Mouse (Mus musculus) megakaryocyte-erythroid progenitor cell, adult 5-6 weeks (primary cell): ENCODE measurements at regions not wholly inside any gene's neighbourhood (a gene's known extent, or its start where the extent isn't known, plus 50 kb on each side); places are given as distances from the start of the nearest gene placed in this dataset.

Experiments
- ATAC-seq: replicated peaks from 2 replicates; pipeline ENCODE4 v1.8.0; 2016; ENCODE audit warnings: mild to moderate bottlenecking, inconsistent platforms; ENCODE audit not compliant: severe bottlenecking, poor library complexity, low FRiP score, low TSS enrichment

DNA sequence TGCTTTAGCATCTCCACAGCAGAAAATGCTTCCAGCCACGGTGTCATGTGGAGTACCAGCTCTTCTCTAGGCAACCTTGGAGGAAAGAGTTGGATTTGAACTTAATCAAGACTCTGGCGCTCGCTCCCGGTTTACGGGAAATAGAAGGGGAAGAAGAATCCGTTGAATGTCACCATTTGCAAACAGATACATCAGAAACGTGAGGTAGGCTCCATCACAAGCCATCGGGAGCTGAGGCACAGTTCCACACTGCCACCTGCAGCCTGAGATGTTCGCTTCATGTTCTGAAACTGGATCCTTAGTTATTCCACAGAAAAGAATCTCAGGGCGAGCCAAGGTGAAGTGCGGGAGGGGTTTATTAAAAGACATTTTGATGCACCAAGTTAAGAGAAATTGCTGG lies 148.5 kb downstream of the Atp23 start:
- no peak for ATAC-seq

DNA sequence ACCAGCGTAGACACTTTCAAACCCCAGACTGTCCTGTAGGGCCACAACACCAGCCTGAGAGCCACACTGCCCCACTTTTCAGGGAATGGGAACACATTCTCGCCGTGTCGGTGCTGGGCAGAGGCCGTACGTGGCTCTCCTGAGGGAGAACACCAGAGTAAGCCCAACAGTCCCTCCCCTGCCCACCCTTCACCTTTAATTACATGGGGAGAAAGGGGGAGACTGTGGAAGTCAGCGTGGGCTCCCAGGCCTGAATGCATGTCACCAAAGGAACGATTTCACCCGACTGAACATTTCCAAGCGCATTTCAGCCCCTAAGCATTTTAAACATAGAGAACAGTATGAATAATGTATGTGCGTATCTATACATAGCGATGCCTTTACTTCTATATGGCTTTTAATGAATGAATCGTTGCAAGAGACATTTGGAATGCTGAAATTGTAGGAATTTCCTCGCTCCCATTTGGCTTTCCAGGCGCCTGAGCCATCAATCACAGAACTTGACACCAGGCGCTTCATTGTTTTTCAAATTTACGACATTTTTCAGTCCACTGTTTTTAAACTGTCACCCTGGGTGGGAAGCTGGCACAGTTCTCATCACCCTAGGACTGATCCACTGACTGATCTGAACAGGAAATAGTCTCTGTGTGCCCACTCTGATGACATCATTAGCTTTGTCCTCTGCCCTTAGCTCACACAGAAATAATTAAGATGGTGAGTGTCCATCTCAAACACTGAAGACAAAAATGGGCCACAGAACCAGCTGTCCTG lies 152.3 kb downstream of the Atp23 start:
- ATAC-seq = no peak

DNA sequence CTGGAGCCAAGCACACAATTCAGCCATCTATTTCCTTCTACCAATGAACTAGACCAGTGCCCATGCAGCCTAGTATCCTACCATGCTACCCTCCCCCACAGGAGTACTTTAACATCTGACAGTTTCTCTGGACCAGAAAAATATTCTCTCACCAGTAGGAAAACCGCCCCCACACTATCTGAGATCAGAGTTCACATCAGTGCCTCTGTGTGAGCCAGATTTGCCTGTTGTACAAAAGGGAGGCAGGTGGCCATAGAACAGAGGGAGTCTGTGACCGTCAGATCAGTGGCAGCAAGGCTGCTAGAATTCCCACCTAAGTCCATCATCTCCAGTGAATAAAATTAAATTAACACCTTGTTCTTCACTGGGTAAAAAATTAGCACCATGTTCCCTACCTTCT lies 166.5 kb downstream of the Atp23 start:
- ATAC-seq = no peak

DNA sequence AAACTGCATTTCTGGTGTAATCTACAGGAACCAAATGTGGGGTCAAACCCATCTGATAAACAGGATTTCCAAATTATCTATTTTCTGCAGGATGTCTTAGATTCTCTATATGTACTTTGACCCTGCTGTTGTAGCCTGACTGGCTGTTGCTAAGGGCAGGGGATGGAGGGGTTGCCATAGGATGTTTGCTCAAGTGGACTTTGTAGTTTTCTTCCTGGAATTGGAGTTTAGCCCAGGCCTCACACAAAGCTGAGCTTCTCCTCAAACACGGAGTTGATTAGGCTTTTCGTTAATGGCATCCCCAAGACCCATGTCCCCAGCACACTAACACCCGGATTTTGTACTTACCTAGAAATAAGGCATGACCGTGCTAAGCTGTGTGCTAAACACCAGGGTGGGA lies 173.3 kb downstream of the Atp23 start:
- ATAC-seq = no peak

DNA sequence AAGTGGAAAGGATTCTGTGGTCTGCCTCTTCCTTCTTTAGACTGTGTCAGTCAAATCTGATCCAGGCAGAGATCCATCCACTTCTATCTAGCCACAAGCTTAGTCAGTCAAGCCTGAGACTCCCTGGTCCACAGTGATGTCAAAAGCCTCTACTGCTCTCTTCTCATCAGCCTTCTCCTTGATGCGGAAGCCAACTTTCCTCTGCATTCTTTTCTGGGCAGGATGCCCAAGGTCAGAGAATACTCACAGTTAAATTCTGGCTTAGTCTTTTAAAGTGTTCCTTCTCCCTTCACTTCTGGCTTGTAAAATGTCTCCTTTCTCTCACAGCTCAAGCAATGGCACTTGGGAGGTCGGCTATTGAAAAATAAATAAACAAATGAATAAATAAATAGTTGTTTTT lies 183.2 kb downstream of the Atp23 start:
- ATAC-seq = no peak

DNA sequence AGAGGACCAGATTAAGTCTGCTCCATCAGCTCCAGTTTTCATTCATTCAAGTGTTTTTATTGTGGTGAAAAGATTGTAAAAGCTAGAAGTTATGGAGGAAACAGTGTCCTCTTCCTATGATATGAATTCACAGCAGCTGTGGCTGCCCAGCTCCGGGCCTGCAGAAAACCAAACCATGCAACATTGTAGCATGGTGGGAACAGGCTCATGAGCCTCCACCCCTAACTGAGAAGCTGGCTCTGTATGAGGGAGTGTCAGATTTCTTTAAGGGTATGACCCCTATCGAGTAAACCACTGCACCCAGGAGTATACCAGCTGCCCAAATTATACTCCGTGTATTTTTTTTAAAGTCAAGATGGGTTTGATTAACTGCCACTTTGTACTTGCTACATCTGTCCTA lies 189.4 kb downstream of the Atp23 start:
- no peak for ATAC-seq

DNA sequence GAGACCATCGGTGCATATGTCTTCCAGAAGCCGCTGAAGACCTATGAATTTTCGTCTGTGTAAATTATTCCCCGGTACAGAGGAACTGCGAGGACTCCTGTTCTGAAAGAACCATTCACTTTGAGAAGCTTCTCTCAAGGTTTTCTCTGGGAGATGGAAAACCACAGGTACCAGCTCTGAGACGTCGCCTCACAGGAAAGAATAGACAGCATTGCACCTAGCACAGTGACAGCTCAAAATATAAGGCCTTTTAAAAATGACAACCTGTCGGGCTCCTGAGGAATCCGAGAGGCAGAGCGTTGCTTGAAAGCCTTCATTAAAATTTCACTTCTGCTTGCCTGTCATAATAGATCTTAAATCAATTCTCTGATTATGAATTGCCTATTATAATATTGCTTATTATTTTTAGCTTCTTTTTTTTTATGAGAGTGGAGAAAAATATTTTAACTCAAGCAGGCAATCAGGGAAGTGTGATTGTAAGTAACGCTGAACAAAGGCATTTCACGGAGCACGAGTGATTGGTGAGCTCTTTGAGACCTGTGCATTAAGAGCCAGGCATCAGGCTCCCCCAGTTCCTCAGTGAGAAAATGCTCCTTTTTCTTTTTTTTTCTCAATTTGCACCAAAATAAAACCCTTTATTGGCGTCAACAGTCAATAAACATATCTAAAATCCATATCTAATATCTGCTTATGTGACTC lies 191.8 kb downstream of the Atp23 start:
- no peak for ATAC-seq

DNA sequence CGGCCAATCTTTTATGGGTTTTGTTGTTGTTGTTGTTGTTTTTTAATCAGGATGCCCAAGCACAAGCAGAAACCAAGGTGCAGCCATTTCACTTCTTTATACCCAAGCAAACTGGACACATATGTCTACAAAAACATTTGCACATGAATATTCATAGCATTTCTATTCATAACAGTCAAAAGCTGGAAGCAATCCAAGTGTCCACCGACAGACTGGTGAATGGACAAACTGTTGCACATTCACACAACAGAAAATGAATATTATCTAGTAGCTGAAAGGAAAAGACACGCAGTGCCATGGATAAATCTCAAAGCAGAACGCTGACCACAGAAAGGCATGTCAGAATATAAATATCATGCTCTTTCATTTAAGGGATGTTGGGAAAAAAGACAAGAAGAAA lies 192.4 kb downstream of the Atp23 start:
- ATAC-seq = no peak

DNA sequence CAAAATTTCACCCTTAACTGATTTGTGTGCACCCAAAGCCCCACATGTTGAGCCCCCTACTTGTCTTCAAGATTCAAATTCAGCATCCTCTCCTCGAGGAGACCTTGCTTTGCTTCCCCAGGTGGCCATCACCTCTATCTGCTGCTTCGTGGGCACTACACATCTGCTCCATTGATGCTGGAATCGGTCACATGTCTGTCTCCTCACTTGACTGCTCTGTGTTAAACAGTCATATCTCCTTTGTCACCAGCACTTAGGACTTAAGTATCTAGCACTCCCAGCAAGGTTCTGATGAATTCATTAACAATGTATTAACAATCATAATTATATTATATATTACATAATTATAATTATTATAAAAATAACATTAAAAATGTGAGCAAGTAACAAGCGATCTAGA lies 192.9 kb downstream of the Atp23 start:
- no peak for ATAC-seq

DNA sequence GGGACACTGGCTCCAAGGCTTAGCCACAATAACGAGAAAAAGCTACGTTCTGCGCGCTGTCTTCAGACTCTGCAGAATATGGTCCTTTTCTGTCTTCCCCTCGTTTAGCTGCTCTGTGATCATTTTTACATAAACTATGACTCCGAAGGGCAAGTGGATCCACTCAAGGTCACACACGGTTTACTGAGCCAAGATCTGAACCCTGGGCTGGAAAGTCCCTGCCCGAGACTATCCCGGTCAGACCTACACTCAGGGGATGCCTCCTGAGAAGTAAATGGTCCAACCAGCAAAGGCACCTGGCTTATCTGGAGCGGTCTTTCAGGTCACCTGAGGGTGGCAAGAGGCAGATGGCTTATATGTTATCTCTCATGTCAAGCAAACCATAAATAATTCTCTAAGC lies 204.1 kb downstream of the Atp23 start:
- ATAC-seq = no peak

DNA sequence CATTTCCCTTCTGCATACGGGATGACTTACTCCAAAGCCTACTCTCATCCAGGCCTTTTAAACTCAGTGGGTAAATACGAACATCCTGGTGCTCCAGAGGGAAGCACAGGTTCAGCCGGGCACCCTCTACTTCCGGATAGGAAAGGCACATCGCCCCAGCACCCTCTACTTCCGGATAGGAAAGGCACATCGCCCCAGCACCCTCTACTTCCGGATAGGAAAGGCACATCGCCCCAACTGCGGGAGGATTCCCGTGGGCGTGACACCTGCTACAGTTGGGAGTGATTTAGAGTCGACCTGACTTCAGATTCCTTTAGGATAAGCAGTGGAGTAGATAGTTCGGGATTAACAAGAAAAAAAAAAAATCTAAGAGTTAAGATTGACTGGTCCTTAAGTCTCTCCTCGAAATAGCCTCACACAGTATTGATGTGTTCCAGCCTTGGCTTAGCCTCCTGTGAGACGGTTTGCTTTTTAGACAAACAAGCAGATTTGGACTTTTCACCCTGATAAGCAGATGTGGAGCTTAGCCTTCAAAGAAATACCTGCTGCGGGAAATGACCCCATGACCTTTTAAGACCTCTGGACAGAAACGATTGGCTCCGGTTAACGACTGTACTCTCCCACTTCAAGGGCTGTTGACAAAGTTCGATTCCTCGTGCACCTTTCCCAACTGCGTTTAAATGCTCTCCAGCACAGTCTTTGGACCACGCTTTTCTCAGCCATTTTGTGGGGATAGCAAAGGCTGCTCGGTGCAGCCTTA lies 210.1 kb downstream of the Atp23 start:
- no peak for ATAC-seq

DNA sequence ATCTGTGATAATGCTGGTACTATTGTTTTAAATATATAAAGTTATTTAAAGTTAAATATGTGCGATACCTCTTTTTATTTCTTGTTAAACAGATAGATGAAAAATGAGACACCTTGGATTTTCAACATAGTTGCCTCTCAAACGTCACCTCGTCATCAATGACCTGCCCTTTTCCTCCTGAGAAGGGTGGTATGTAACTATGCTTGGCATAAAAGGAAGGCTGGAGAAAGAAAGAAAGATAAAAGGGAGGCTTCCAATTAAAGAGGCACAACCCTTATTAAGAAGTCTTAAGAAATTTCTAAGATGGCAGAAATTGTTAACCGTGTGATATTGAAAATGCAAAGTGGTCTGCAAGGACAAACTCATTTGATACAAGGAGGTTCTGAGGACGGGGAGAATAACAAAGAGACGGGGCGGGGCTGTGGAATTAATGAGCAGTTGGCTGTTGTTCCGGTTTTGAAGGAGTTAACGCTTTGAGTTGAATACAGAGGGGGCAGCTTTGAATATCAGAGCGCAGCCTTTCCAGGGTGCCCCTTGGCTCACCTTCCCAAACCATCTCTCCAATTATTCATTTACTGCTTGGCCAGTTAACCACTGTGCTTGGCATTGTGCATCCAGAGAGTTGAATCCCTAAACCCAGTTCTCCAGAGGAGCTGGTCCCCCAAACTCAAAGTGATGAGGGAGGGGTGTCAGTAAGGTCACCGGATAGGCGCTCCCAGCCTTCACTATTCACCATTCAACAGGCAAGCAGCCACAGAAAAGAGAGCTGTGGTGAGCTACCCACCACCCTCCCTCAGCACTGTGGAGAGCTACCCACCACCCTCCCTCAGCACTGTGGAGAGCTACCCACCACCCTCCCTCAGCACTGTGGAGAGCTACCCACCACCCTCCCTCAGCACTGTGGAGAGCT lies 220.6 kb downstream of the Atp23 start:
- no peak for ATAC-seq

DNA sequence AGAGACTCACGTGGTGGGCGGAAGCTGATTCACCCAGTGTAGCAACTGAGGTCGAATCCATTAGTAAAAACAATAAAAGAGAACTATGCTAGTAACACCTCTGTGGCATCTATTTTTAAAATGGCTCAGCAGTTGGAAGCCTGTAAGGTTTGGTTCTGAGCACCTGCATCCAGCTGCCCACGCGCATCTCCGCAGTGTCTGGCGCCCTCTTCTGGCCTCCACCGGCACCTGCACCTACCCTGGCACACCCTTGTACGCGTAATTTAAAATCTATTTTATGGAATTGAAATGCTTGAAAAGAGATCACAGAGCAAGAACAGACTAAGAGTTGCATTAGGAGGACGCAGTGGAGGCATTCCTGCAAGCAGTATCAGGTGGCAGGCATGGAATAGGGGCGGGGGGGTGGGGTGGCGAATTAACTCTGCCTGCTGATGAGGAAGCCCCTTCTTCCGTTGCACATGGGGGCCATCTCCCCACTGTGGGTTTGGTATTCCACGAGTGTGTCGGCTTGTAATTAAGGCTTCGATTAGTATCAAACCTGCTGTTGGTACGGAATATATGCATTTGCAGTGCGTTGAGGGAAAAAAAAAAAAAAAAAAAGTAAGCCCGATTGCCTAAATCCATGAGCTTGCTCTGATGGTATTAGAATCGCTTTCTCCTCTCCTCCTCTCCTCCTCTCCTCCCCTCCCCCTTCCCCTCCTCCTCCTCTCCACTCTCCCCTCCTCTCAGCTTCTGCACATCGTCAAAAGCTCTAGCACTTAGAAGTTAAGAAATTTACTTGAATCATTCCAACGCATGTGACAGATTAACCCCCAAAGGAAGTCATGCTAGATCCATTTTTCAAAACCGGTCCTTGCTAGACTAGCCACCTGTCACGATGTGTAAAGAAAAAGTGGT lies 221.7 kb downstream of the Atp23 start:
- no peak for ATAC-seq

DNA sequence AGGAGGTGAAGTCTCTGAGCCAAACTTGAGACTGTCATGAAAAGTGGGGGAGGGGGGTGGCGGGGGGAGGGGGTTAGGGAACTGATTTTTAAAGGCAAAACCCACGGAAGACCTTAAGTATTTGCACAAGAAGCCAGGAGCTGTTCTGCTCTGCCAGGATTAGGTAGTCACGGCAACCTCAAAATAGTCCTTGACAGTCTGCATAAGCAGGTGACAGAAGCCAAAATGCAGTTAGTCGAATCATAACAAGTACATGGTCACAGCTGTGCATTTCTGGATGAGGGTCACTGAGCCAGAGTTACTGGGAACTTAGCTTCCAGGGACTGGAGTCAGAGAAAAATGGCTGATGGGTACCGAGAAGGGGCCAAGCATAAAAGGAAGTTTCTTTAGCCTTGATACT lies 227.7 kb downstream of the Atp23 start:
- no peak for ATAC-seq

DNA sequence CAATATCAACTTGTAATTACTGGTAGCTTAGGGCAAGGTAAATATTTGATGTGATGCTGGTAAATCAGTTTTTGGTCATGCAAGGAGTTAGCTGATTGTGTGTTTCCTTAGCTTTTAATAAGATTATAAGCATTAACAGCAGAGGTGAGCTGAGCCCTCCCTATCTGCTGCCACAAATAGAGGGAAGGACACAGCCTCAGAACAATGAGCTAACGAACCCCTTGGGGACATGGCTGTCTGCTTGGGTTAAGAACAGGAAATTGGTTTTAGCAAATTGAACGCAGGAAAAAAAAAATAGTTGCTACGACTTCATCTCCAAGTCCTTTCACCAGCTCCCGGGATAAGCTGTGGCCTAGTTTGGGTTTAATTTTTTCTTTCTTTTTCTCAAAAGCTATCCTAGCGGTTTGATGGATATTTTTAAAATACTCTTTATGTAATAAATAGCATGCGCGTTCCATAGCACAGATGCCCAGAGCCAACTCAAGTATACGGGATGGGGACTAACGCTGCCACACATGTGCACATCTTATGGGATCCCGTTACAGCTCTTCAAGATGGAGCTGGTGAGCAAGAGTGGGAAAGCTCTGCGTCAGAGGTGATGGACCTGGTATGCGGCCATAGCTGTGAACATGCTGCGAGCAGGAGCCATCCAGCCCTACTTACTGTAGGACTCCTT lies 236.6 kb downstream of the Atp23 start:
- ATAC-seq = no peak

DNA sequence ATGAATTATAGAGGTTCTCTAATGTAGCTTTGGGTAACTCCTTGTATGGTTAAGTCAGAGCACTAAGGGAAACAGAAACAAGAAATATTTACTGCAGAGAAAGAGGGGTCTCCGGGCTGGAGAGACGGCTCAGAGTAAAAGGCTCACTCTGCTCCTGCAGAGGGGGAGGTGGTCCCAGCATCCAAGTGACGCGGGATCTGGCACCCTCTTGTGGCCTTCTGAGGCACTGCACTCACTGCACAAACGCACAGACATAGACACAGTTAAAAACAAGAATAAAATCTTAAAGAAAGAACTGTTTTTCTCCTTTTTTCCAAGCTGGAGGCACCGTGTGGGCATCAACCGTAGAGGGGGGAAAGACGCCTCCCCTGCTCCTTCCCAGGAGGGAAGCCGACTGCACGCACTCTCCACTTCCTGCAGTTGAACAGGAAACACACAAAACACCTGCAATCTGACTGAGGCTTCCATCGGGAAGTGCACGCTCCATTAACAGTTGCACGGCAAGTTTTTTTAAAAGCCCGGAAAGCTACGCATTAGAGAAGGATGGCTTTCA lies 237.6 kb downstream of the Atp23 start:
- no peak for ATAC-seq

DNA sequence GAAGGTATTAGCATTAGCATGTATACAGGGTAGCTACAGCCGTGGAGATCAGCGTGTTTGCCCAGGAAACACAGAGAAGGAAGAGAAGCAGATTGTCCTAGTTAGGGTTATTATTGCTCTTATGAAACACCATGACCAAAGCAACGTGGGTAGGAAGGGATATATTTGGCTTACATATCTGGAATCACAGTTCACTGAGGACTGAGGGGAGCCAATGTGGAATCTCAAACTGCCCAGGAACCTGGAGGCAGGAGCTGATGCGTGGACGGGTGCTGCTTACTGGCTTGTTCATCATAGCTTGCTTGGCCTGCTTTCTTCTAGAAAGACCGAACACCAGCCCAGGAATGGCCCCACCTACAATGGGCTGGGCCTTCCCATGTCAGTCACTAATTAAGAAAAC lies 238.4 kb downstream of the Atp23 start:
- ATAC-seq = no peak

DNA sequence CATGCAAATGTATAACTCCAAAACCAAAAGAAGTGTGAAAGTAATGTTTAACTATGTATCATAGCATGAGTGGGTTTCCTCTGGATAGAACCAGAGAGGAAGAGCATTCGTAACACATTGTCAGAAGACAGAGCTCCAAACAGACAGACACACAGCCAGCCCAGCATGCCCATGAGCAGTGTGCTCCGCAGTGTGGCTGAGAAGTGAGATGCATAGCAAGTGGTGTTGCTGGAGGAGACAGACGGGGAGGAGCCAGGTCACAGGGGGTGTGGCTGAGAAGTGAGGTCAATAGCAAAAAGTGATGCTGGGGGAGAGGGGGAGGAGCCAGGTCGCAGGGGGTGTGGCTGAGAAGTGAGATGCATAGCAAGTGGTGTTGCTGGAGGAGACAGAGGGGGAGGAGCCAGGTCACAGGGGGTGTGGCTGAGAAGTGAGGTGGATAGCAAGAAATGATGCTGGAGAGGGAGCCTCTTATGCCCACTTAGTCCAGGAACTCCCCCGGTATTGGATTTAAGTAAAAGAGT lies 240.0 kb downstream of the Atp23 start:
- no peak for ATAC-seq
